Mouse (Mus musculus): ENCODE results near the gene Krt17.
"Not testable (repeated sequence)": the region's sequence is repeated elsewhere in the genome, so short reads cannot be mapped to it uniquely, and the experiment has no call there.

The Krt17 gene

GRCm38 (mm10) chr11:100262058-100262980, 1.5 kb upstream of the Krt17 start:
- no peak for DNase-seq

- no peak for DNase-seq
Observed at GRCm38 (mm10) chr11:100261235-100261605, 391 bp upstream of the Krt17 start.

GRCm38 (mm10) chr11:100259079-100259478, 1.8 kb downstream of the Krt17 start:
- no peak for DNase-seq

- DNase-seq, result no peak
Observed at GRCm38 (mm10) chr11:100257967-100258366, 2.9 kb downstream of the Krt17 start.

- DNase-seq, result no peak
Observed at GRCm38 (mm10) chr11:100255514-100255913, 5.3 kb downstream of the Krt17 start.

- DNase-seq, result no peak
Observed at GRCm38 (mm10) chr11:100254360-100255090, 6.3 kb downstream of the Krt17 start.

- DNase-seq, result no peak
Observed at GRCm38 (mm10) chr11:100248852-100249465, 11.9 kb downstream of the Krt17 start, which contains the start of gene Krt16. Krt16 (minus strand) TSS chr11:100248902.

- not testable (repeated sequence) for DNase-seq
Observed at GRCm38 (mm10) chr11:100246471-100246870, 14.4 kb downstream of the Krt17 start.

- DNase-seq, result not testable (repeated sequence)
Observed at GRCm38 (mm10) chr11:100240272-100240671, 20.6 kb downstream of the Krt17 start.

GRCm38 (mm10) chr11:100221741-100222140, 39.1 kb downstream of the Krt17 start:
- no peak for DNase-seq

GRCm38 (mm10) chr11:100219304-100219703, 41.5 kb downstream of the Krt17 start:
- no peak for DNase-seq

GRCm38 (mm10) chr11:100208542-100208941, 52.3 kb downstream of the Krt17 start:
- DNase-seq, result no peak

GRCm38 (mm10) chr11:100207498-100207897, 53.3 kb downstream of the Krt17 start, which contains the start of gene Krt14:
Krt14 (minus strand) TSS chr11:100207548.
- no peak for DNase-seq

Data from spleen, adult 18-20 months (tissue).